Mouse (Mus musculus) layer of hippocampus, adult 9-11 months (tissue): ENCODE results near the gene Uba52.

ENCODE experiments used
- DNase-seq: peaks from one replicate; pipeline ENCODE4 v3.0.0; 2022

The Uba52 gene

DNA sequence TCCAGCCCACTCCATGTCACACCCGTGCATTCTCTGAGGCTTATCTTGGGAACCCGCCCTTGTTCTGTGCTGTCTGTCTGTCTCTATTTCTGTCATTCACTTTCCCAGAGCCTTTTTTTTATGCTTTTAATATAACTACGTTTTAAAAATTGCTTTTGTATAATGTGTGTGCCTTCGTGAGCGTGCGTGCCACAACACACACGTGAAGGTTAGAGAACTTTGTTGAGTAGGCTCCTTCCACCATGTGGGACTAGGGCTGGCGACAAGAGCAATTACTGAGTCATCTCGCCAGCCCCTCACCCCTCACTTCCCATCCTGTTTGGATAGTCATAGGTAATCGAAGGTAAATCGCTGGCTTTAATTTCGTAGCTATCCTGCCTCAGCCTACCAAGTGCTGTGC lies 8.1 kb downstream of the Uba52 start:
- no peak for DNase-seq

DNA sequence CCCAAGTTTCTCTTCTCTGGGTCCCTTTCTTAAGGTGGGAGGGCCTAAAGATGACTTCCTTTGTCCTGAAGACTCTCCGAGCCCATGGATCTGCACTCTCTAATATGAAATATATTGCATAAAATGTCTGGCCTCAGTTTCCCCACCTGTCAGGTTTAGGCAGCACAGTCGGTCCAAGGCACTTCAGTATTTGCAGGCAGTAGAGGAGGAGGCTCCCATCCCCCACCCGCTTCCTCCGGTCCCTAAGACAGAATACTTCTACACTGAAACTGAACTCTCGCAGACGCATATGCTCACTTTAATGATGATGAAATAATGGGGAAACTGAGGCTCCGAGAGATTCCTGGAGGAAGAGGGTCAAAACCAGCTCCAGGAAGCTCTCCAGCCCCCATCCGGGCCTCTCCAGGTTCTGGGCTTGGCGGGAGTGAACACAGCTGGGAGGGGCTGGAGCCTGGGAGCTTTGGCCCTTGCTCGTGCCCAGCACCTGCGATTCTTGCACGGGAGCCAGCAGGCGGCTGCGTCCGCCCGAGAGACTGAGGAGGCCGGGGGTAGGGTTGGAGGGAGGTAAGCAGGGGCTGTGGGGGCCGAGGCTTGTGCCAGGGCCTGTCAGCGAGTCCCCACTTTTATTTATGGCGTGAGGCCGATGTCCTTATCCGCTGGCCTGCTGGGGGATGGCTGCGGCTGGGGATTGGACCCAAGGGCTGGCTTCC lies 8.6 kb downstream of the Uba52 start:
- no peak for DNase-seq

DNA sequence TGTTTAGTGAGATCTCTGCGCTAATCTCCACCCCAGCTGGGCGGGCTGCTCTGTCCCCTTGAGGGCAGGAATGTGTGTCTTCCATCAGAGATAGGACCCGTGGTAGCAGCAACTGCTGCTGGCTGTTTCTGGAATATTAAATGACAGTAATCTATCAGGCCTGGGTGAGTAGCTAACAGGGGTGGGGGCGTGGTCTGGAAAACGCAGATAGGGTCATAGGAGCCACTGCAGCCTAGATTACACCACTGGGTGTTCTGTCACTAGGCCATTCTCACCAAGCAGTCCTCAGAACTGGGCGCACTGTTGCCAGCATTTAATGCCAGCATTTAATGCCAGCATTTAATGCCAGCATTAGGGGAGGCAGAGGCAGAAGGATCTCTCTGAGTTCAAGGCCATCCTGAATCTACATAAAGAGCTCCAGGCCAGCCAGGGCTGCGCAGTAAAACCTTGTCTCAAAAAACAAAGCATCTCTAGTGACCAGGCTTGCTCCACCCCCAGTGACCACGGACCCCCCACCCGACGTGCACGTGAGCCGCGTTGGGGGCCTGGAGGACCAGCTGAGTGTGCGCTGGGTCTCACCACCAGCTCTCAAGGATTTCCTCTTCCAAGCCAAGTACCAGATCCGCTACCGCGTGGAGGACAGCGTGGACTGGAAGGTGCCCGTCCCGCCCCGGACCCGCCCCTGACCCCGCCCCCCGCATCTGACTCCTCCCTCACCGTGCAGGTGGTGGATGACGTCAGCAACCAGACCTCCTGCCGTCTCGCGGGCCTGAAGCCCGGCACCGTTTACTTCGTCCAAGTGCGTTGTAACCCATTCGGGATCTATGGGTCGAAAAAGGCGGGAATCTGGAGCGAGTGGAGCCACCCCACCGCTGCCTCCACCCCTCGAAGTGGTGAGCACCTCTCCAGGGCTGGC lies 10.0 kb downstream of the Uba52 start:
- DNase-seq, result no peak

DNA sequence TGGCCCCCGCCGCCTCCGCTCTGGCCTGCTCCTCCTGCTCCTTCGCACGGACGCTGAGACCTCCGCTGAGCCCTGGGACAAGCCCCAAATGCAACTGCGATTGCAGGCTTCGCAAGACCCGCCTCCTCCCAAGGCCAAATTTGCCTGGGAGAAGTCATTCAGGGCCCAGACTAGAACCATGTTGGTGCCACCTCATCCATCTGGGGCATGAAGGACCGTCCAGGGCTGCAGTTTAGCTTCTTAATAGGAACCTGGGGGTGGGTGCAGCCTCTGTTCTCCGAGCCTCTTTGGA lies 14.9 kb downstream of the Uba52 start:
- DNase-seq, result no peak

DNA sequence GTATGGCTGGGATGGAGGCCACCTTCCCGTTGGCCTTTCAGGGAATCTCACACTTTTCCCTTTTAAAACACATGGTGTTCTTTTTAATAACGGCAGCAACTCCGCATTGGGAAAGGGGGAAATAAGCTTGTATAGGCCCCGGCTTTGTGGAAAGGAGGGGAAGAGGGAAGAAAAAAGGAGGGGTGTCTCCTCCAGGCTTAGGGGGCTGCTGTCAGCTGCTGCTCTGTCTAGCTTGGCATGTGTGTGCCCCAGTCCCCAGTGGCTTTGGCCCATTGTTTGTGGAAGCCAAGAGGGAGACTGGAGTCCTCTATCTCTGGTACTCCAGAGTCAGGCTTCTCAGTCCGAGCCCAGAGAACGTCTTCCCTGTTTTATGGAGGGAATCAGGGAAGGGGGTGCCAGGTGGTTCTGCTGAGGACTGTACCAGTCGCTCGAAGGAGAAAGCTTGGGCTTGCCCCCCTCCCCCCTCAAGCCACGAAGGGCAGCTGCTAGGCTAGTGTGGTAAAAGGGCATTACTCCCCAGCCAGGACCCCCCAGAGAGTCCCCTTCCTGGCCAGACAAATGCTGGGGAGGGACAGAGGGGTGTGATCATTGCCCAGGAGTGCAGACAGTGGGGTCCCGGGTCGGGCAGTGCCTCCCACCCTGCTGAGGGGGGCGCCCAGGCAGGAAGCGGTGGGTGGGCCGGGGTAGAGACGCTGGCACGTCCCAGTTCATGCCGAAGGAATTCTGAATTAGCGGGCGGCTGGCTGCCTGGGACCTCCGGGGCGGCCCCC lies 15.4 kb downstream of the Uba52 start:
- DNase-seq, result no peak

DNA sequence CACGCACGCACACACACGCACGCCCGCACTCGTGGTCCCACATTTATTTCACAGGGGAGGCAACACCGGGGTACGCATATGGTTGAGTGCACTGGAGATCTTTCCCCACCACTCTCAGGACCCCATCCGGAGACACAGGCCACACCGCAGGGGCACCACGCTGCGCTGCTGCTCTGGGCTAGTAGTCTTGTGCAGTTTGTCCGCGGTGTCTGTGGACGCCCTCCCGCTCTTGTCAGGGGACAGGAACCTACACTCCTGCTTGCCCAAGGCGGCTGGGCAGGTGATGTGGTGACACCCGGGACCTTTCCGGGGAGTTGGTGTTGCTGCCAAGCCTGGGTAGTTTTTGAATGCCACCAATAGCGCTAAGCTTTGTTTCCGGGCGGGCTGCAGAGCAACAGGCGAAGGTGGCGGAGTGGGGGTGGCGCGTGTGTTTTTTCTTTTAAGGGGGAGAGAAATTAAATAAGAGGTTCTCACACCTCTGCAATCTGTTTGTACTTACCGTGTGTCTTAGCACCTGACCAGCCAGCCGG lies 16.1 kb downstream of the Uba52 start:
- DNase-seq, result no peak

DNA sequence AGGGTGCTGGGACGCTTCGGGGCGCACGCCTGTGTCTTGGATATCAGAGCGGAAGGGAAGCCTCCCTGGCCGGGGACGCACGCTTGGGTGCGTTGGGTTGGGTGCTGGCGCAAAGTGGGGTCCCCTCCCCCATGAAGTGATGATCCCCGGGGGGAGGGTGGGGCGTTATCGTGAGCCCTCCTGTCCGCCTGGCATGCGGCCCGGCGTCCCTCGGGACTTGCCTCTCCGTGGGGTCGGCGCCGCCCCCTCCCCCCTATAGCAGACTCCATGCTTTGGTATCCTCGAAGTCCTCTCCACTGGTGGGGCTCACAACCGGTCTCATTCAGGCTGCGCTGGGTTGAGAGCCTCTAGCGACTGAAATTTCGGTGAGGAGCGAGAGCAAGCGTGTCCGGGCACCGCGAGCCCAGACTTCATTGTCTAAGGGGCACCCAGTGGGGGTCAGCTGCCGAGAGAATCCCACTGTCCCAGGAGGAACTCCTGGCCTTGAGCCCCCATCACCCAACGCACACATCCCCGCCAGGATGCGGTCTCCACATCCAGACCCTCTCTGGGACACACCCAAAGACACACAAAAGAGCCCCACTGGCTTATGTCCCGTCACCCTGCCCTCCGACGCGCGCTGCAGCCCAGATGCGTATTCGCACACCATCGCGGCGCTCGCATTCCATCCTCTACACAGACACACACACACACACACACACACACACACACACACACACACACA lies 16.7 kb downstream of the Uba52 start:
- DNase-seq, result no peak

DNA sequence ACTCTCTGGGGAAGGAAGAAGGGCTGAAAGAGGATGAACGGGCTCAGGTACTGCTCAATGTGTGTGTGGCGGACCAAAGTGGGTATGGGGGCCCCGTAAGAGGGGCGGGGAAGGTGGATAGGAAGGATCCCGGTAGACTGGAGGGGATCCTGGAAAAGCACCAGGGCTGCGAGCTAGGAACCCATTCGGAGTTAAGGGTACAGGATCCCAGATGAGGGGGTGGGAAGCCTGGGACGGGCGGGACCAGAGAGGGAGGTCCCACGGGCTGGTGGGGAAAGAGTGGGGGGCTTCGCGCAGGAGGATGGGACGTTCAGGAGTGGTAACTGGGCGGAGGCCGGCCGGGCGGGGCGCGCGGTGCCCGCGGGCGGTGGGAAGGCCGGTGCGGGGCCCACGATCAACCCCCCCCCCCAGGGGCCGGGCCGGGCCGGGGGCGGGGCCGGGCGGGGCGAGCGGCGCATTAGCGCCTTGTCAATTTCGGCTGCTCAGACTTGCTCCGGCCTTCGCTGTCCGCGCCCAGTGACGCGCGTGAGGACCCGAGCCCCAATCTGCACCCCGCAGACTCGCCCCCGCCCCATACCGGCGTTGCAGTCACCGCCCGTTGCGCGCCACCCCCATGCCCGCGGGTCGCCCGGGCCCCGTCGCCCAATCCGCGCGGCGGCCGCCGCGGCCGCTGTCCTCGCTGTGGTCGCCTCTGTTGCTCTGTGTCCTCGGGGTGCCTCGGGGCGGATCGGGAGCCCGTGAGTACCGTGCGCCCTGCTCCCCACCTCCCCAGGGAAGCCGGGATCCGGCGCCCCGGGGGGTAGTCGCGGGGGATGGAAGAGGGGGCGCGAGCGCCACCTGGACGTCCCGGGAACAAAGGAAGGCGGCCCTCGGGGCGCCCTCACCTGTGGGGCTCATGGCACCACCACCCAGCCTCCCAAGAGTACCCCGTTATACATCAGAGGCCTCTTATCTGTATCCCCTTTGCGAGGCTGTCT lies 17.6 kb downstream of the Uba52 start, which contains the start of gene Crlf1:
Gene Crlf1 (plus strand): TSS at position 495 of the 977 bp plus-strand sequence.
- DNase-seq, result no peak

DNA sequence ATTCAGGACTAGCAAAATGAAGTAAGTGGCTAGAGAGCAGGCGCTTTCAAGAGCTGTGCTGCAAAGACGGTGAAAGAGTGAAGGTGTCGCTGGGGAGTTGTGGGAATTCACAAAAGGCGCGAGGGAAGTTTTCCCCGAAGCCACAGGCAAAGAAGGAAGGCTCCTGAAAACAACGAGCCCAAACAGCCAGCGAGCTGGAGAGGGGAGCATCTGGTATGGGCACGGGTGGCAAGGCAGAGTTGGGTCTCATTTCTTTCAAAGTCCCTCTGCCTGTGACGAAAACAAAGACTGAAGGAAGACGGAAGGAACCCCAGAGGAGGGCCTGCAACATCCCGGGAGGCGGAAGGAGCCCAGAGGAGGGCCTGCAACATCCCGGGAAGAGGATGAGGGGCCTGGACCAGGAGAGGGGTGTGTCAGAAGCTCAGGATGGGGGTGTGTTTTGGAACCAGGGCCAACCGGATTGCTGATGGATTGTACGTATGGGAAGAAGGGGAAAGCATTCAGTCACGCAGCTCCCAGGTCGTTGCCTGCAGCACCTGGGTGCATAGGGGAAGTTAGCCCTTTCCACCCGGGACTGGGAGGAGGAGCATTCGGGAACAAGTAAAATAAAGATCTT lies 19.6 kb downstream of the Uba52 start:
- DNase-seq, result no peak

DNA sequence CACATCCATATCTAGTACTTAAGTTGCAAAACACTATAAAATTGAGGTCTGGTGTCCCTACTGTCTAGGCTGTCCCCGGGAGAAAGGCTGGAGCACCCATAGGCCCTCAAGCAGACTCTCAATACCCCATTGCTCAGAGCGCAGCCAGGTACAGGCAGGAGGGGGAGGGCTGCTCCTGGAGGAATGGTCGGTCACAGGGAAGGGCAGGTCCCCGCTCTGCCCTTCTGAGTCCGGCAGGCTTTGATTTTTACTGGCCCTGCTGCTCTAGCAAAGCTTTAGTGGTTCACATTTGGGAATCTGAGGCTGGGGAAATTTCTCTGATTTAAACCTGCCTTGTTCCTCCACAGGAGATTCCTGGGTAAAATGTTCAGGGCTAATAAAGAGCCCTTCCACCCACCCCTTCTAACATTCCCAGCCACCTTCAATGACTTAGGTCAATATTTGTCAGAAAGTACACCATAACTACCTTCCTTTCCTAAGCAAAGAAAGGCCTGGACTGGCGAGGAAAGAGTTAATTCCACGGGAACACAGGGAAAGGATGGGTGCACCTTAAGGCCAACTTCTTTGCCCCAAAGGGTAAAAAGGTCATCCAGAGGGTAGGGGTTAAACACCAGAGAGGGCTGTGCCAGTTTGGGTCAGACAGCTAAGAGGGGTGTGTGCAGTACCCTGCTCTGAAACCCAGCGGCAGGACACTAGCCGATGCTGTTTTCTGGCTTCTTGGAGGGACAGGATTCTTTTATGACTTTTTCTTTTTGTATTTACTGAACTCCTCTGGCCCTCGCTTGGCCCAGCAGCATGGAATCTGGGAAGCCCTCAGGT lies 20.3 kb downstream of the Uba52 start:
- DNase-seq, result no peak

DNA sequence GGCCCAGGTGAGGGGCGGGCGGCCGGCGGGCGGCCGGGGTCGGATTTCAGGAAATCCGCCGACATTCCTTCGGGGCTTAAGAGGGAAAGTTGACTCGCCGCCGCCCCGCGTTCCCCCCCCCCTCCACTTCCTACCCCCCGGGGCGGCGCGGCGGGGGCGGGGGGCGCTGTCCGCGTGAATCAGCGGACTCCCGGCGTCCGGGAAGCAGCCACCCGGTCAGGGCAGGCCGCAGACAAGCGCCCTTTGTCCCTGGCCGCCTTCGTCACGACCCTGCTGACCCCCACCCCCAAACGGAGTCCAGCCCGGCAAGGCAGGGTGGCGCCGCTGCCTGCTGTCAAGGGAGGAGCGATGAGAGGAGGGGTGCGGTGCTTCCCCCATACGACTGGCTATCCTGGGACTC lies 21.0 kb downstream of the Uba52 start:
- DNase-seq, result no peak

DNA sequence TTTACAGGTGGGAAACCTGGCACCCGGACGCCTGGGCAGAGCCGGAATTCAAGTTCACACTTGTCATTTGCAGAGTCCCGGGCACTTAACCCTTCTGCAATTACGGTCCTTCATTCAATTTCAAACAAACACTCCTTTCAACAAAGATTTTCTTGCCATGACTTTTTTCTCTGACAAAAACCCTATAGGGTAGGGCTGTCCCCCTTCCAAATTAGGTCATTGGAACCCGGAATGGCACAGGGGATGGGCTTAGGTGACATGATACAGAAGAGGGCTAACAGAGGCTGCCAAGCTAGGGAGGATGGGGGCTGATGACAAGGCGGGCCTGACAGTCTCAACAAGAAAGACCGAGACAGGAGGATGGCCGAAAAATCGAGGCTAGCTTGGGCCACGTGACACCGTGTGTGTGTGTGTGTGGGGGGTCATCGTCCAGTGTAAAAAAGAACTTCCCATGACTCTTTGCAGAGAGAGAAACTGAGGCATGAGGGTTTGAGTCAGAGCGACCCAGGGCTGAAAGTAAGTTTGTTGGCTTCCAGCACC lies 21.6 kb downstream of the Uba52 start:
- no peak for DNase-seq

DNA sequence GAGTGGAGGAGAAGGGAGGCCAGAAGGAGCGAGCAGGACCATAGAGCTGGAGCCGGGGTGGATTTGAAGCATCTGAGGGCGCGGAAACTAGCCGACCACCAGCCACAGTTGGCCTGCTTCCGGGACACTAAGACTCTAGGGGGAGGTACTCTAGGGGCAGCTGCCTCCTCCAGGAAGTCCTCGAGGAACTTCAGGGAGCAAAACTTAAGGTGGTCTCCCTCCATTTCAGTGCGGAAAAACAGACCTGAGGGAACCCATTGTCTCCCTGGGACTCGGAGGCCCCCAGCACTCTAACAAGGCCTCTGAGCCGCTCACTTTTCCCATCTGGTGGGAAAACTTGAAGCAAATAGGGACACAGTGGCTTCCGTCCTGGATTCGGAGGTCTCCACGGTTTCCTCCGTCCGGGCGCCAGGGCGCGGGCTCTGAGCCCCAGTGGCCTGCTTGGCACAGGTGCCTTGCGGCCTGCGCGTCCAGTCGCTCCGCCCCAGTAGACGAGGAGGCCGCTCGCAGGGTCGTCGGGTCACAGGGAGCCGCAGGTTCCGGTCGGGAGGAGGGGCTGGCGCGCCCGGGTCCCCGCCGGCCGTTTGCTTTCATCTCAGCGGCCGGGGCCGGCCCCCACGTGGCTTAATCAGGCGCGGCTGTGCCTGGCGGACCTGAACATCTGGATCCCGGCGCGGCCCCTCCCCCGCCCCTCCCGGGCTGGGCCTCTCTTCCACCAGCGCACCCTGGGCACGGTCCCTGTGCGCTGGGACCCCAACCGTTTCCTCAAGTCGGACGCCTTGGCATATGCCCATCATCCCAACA lies 22.4 kb downstream of the Uba52 start:
- DNase-seq, result no peak

DNA sequence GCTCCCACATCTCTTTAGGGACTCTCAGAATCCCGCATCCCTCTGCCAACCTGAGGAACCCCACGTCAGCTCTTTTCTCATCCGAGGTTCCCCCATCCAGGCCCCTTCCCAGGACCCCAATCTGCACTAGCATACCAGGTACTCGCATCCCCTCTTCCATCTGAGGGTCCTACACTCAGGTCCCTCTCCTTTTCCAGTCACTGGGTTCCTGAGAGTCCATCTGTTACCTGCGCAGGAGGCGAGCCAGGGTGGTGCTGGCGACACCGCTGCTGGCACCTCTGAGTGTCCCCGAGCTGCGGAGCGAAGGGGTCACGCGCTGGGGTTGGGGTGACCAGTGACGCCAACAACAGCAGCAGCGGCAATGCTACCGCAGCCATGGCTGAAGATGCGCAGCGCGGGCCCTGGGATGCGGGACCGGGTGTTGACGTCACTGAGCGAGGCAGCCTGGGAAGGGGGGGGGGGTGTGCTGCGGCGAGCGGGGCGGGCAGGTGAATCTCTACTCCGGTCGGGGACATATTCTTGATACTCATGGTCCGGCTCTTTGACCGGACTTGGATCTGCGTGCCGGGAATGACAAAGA lies 23.6 kb downstream of the Uba52 start, which contains the start of gene Tmem59l:
Gene Tmem59l (minus strand): TSS at position 418 of the 580 bp plus-strand sequence.
- DNase-seq, result peak; percentile 55

DNA sequence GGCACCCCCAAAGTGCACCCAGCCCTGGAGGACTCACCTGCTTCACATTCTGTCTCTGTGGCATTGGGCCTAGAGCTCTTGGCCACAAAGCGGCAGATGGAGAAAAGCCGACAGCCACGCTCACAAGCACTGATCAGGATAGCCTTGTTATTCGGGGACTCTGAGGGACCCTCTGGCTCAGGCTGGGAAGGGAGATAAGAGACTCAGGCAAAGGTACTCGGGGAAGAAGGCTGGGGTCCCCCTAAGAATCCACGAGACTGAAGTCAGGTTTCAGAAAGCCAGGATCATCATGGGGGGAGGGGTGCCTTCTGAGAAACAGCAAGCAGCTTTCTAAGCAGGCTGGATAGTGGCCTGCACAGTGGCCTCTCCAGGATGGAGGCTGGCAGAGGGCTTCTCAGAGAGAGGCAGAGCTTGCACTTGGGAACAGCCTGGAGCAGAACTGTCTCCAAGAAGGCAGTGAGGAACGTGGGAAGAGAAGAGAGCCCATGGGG lies 24.4 kb downstream of the Uba52 start:
- no peak for DNase-seq

DNA sequence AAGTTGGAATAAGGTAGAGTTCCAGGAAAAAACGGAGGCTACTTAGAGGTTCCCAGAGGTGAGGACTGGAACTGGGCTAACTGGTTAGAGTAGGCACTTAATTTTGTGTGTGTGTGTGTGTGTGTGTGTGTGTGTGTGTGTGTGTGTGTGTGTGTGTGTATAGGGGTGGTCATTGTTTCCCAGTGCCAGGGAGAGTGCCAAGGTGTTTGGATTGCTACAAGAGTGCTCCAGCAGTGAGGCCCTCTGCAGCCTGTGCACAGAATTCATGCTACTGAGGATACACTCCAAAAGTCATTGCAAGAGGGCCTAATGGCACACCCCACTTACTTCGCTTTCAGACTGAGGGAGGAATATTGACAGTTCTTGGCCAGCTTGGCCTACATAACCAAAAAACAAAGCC lies 27.7 kb downstream of the Uba52 start:
- DNase-seq, result no peak

DNA sequence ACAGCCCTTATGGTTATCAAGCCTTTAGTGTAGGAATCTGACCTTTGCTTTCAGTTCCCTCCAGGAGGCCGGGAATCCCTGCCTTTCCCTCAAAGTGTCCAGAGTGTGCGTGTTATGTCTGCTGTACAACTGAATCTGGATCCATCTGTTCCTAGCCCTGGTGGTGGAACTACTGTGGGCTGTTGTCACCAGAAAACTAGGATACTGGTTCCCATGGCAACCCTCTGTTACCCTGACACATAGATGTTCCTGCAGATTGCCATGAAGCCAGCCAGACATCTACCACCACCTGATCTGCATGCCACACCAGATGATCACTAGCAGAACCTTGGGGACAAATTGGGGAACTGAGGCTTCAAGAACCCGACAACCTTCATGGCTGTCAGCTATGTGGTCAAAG lies 28.7 kb downstream of the Uba52 start:
- DNase-seq, result peak; percentile 92
